Mouse (Mus musculus) thymus, adult 2 months (tissue): Measurements from ENCODE around the gene Adss. TPM values are rescaled to one million over a fixed set of nuclear protein-coding genes. Genes with fewer than 3 reads are reported as not detected.

Source experiments
- DNase-seq: peaks from one replicate; pipeline ENCODE4 v3.0.0; 2021
- H3K27ac ChIP-seq: fragments of 200-500 bp; 2 replicates; pipeline ENCODE4 v1.5.1; 2012; ENCODE audit warnings: low read length, control low read depth; ENCODE audit not compliant: control insufficient read depth, insufficient read depth
- H3K27me3 ChIP-seq: fragments of 200-500 bp; 2 replicates; pipeline ENCODE4 v1.6.1; 2012; ENCODE audit warnings: mild to moderate bottlenecking, low read length, moderate library complexity, mixed read lengths; ENCODE audit not compliant: control insufficient read depth, insufficient read depth
- H3K36me3 ChIP-seq: fragments of 200-500 bp; 2 replicates; pipeline ENCODE4 v1.6.1; 2012; ENCODE audit warnings: mild to moderate bottlenecking, low read length, moderate library complexity; ENCODE audit not compliant: control insufficient read depth, insufficient read depth
- H3K4me1 ChIP-seq: fragments of 200-500 bp; replicated peaks from 2 replicates; pipeline ENCODE4 v1.6.1; 2012; ENCODE audit warnings: low read length; ENCODE audit not compliant: control insufficient read depth, insufficient read depth
- H3K4me3 ChIP-seq: fragments of 200-500 bp; 2 replicates; pipeline ENCODE4 v1.5.1; 2012; ENCODE audit warnings: mild to moderate bottlenecking, low read length, control low read depth, moderate library complexity; ENCODE audit not compliant: control insufficient read depth, insufficient read depth
- CTCF ChIP-seq: fragments of 200-500 bp; IDR thresholded peaks from 2 replicates; pipeline ENCODE4 v1.5.1; 2012; ENCODE audit warnings: mild to moderate bottlenecking, control low read depth, low read length, moderate library complexity, borderline replicate concordance; ENCODE audit not compliant: control insufficient read depth, poor library complexity, insufficient read depth; ENCODE audit errors: extremely low read depth
- POLR2A ChIP-seq: fragments of 200-500 bp; IDR thresholded peaks from 2 replicates; pipeline ENCODE4 v1.6.1; 2012; ENCODE audit warnings: mild to moderate bottlenecking, low read length, control low read depth, moderate library complexity; ENCODE audit not compliant: control insufficient read depth, poor library complexity, insufficient read depth; ENCODE audit errors: extremely low read depth
- WGBS: fragments of 180-500 bp; shearing (Covaris S2); methylation state at CpG from one replicate; pipeline ENCODE4 v1.1.7; 2018; 5-methylcytosine and 5-hydroxymethylcytosine counted together
- polyA plus RNA-seq: library from polyadenylated mRNA; depleted of rRNA; stranded (reverse); fragments of >200 nt; gene quantifications from 2 replicates; pipeline ENCODE4 v1.2.3, GENCODE M21; 2012

Adss gene
- polyA plus RNA-seq, 1 experiment, result 26.8 TPM

- Histone ChIP-seq H3K36me3 (no peaks in the 10 kb centered on the region), H3K4me1 (no peaks in the 10 kb centered on the region), H3K27ac (no peak overlapping the region), H3K4me3 (no peak overlapping the region), H3K27me3 (no peaks in the 10 kb centered on the region)
- no peak for DNase-seq
- 91% methylated on average over 7 of the region's 7 CpGs for WGBS
- TF ChIP-seq CTCF (no peak), POLR2A (no peak)
Observed at GRCm38 (mm10) chr1:177744521-177745325, 51.6 kb downstream of the Adss start.

GRCm38 (mm10) chr1:177742119-177742518 lies 54.2 kb downstream of the Adss start:
- TF ChIP-seq POLR2A (no peak), CTCF (no peak)
- Histone ChIP-seq H3K36me3 (no peaks in the 10 kb centered on the region), H3K4me3 (no peak overlapping the region), H3K4me1 (no peaks in the 10 kb centered on the region), H3K27me3 (no peaks in the 10 kb centered on the region), H3K27ac (no peak overlapping the region)
- no peak for DNase-seq
- 90% methylated on average over 1 of the region's 1 CpGs for WGBS

GRCm38 (mm10) chr1:177740707-177741106 lies 55.6 kb downstream of the Adss start:
- Histone ChIP-seq H3K4me3 (no peak overlapping the region), H3K27me3 (no peaks in the 10 kb centered on the region), H3K36me3 (no peaks in the 10 kb centered on the region), H3K27ac (no peak overlapping the region), H3K4me1 (no peaks in the 10 kb centered on the region)
- 89% methylated on average over 1 of the region's 1 CpGs for WGBS
- DNase-seq, result no peak
- TF ChIP-seq CTCF (no peak), POLR2A (no peak)

- 34% methylated on average over 6 of the region's 6 CpGs for WGBS
Observed at GRCm38 (mm10) chr1:177737505-177738105, 58.7 kb downstream of the Adss start.

GRCm38 (mm10) chr1:177731973-177732372 lies 64.3 kb downstream of the Adss start:
- H3K4me3 ChIP-seq, result no peak overlapping the region
- H3K27ac ChIP-seq, result no peak overlapping the region
- TF ChIP-seq CTCF (no peak), POLR2A (no peak)
- H3K4me1 ChIP-seq, result no peaks in the 10 kb centered on the region
- no peaks in the 10 kb centered on the region for H3K36me3 ChIP-seq
- WGBS, result 34% methylated on average over 3 of the region's 3 CpGs
- no peaks in the 10 kb centered on the region for H3K27me3 ChIP-seq
- no peak for DNase-seq

More at GRCm38 (mm10) chr1:177737505-177738105, 58.7 kb downstream of the Adss start:
- Histone ChIP-seq H3K36me3 (no peaks in the 10 kb centered on the region), H3K27me3 (no peaks in the 10 kb centered on the region), H3K4me3 (no peak overlapping the region), H3K27ac (no peak overlapping the region), H3K4me1 (no peaks in the 10 kb centered on the region)
- DNase-seq, result no peak
- TF ChIP-seq POLR2A (no peak), CTCF (no peak)

- Histone ChIP-seq H3K4me1 (no peaks in the 10 kb centered on the region), H3K27ac (no peak within 1 kb of the TSS), H3K27me3 (no peaks in the 10 kb centered on the region), H3K4me3 (no peak within 1 kb of the TSS), H3K36me3 (no peaks in the 10 kb centered on the region)
- 92% methylated on average over 11 of the region's 11 CpGs for WGBS
- no peak for TF ChIP-seq CTCF
- no peak for TF ChIP-seq POLR2A
- DNase-seq, result no peak
Observed at GRCm38 (mm10) chr1:177729043-177730024, 67.0 kb downstream of the Adss start, which contains the start of gene 1700016C15Rik. Gene 1700016C15Rik, plus strand, starts transcription at chr1:177729814.
